Mouse (Mus musculus) thymus, postnatal 25 days (tissue): Measurements from ENCODE around the gene Slc35a3.

Experiments
- DNase-seq: peaks from one replicate; pipeline ENCODE4 v3.0.0; 2022

Gene Slc35a3

GRCm38 (mm10) chr3:116637693-116638476, 74.7 kb downstream of the Slc35a3 start:
- no peak for DNase-seq

DNA sequence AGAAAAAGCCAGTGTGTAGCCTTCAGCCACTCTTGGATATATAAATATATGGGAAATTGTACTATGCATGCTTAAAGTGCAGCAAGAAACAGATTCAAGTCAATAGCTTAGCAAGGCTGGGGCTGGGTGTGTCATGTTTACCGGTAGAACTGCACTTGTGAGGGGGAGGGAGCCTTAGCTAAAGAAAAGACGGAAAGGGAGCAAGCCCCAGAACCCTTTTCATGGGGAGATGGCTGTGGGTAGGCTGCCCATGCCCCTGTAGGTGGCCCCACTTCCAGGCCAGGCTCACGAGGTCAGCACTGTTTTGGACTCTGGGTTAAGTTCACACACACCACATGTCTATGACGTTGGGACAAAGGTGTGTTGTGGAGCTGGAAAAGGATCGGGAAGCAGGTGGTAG, 76.8 kb downstream of the Slc35a3 start:
- DNase-seq = no peak

DNA sequence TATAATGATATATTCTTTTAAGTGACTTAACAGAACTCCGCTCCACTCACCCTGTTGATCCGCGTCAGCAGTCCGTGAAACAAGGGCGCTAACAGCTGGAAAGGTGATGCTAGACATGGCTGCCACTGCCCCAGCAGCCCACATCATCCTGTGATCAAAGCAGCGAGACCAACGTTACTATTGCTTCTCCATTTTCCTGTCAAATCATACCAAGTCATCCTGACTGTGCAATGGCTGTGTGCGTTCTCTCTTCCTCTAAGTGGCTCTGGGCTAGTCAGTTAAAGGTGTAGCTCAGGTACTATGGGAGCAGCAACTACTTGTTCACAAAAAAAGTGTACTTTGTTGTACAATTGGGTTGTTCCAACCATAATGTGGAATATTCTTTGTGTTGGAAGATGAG, 77.8 kb downstream of the Slc35a3 start:
- no peak for DNase-seq

DNA sequence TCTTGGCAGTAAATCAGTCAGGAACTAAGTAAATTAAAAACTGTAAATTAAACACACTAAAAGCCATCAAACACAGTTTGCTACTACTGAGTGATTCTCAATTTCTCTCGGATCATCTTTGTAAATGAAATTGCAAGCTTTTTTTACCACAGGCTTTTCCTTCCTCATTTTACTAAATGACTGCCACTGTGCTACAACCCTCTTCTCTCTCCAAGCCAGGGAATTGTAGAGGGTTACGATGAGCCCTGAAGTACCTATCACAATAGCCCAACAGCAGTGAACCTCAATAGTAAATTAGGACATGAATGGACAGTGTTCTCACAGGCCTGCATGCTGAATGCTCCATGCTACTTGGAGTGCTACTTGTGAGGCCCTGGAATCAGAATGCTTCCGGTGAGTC, 78.5 kb downstream of the Slc35a3 start:
- no peak for DNase-seq

DNA sequence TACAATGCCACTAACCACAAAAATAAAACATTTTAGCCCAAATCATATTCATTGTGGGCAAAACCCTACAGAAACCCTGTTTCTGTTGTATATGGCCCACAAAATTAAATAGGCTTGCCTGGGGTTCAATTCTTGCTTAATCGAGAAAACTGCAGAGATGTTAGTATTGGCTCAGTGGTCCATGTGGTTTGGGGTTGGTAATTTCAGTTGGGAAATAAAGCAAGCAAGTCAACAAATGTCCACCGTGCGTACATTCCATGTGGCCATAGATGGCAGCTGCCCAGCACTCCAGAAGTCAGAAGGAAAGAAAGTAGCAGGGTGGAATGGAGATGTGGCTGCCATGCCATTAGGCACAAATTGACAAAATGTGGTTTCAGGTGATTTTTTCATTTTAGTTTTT, 79.7 kb downstream of the Slc35a3 start:
- no peak for DNase-seq

DNA sequence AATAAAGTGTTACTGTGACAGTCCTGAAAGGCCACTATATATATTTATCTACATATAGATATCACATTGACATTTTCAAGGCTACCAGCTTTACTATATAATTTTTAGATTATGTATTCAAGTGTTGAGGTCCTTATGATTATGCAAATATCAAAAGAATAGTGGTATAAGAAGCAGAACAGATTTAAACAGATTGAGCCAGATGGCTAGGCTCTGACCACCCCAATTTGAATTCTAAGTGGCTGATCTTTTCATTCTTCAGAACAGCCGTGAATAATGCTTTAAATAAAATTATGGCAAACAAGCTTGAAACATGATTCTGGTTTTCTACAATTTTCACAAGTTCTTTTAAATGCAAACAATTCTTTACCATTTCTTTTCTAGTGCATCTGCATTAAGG, 81.2 kb downstream of the Slc35a3 start:
- DNase-seq = no peak

DNA sequence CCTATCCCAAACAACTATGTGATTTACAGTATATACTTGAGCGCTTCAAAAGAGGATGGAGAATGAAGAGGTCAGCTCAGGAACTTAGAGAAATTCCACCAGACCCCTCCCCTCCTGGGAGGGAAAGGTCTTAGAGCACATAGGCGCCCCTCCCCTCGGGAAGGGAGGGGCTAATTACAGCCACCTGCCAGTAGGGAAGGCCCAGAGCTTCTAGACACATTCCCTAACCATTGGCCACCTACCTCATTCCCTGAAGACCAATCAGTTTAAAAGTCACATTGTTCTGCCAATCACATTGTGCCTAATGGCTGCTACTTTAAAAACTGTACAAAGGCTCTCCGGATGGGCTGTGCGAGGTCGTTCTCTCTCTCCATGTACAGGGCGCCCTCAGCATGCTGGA, 90.0 kb downstream of the Slc35a3 start:
- DNase-seq = no peak

GRCm38 (mm10) chr3:116620636-116621370, 91.8 kb downstream of the Slc35a3 start:
- DNase-seq = no peak
